Mouse (Mus musculus): ENCODE results near the gene Bsnd.

- no peak for TF ChIP-seq CTCF (IDR thresholded peaks at IDR 0.05; ENCODE audit: borderline replicate concordance, extremely low read depth, insufficient read depth, insufficient read length)
- no peak for TF ChIP-seq POLR2A (IDR thresholded peaks at IDR 0.05; ENCODE audit: borderline replicate concordance, extremely low read depth, insufficient read depth, insufficient read length, poor library complexity, severe bottlenecking)
These were observed 11.5 kb downstream of the Bsnd start for GRCm38 (mm10) chr4:106480545-106480944.
